Mouse (Mus musculus) heart, postnatal 0 days (tissue): ENCODE measurements around the gene Gart.

Experiments
- CTCF ChIP-seq: IDR thresholded peaks from 2 replicates; pipeline ENCODE4 v1.5.1; 2016; ENCODE audit warnings: antibody characterized with exemption, control low read depth, low read depth
- EP300 ChIP-seq: IDR thresholded peaks from 2 replicates; pipeline ENCODE4 v1.6.1; 2016; ENCODE audit warnings: antibody characterized with exemption, low read depth

- TF ChIP-seq CTCF (no peak), EP300 (no peak)
Observed at GRCm38 (mm10) chr16:91593262-91593661, 53.5 kb downstream of the Gart start.
